Mouse (Mus musculus) right cerebral cortex, postnatal 36 days (tissue): ENCODE results near the gene Kcnh8.
A peak's percentile ranks its signal among the peaks of the same experiment; 100 is the strongest.

Source experiments
- DNase-seq, 2 experiments: peaks; one replicate each; pipeline ENCODE4 v3.0.0; 2022; ENCODE audit warnings: low spot score in 2 of 2, mixed read lengths in 1 of 2

Kcnh8 gene

DNA sequence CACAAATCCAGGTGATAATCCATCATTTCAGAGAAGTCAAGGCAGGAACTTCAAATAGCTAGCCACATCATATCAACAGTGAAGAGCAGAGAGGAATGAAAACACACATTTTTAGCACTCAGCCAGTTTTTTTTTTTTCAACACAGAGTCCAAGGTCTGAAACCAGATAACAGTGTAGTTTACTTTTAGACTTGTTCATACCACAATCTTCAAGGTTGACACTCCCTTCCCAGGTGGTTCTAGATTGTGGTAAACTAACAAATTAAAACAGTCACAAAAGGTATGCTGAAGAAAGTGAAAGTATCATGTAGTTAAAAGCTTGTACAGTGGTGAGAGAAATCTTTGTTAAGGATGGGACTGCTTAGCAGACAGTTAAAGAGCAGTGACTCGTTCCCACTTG is 216.5 kb downstream of the Kcnh8 start:
- no peak for DNase-seq

- DNase-seq: no peak
These were observed 227.2 kb downstream of the Kcnh8 start for GRCm38 (mm10) chr17:52829678-52830077.

DNA sequence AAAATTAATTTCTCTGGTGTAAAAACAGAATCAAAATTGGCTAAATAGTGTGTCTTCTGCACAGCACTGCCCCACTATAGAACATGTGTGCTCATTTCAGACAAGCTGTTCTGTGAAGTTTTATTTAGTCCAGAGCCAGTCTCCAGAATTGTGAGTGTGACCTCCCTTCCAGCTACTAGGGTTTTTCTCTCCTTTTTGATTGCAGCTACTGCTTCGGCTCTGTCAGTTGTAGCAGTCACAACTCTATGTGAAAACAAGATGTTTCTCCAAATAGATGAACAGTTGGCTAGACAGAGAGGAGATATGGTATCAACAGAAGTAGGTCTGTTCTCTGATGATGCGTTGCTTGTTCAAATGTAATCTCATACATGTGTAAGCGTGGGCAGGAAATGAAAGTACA is 270.7 kb downstream of the Kcnh8 start:
- DNase-seq: peak in 1 of 2 experiments; percentile 60

- DNase-seq: no peak
These were observed 276.5 kb downstream of the Kcnh8 start for GRCm38 (mm10) chr17:52878964-52879363.

GRCm38 (mm10) chr17:52880051-52880450 is 277.5 kb downstream of the Kcnh8 start:
- peak; percentile 29 to 66 for DNase-seq

- DNase-seq: no peak
These were observed 282.7 kb downstream of the Kcnh8 start for GRCm38 (mm10) chr17:52885210-52885609.

DNA sequence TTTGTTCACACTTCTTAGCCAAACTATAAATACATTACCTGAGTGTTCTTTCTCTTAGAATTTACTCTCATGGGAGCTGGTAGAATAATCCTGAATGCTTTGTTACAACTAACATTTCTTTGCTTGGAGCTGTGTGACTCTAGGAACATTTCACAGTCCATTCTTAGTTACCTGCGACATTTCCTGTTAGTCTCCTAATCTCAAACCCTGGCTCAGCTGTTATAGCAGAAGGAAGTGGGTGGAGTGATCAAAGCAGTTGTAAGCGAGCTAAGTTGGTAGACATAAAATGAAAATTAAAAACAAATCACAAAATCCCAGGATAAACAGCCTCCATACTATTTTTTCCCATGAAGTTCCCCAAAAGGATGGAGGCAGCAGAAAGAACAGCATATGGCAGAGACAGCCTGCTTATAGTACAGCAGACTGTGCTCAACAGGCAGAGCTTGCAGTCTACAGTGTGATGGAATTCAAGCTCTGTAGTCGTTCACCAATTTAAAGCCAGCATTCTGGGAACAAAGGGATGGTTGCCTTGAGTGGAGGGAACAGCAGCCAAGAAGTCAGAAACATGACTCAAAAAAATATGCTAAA is 318.1 kb downstream of the Kcnh8 start:
- DNase-seq: peak; percentile 5 to 31

- no peak for DNase-seq
These were observed 341.5 kb downstream of the Kcnh8 start for GRCm38 (mm10) chr17:52943966-52944365.

GRCm38 (mm10) chr17:52972735-52973134 is 370.2 kb downstream of the Kcnh8 start:
- no peak for DNase-seq

- no peak for DNase-seq
These were observed 378.4 kb downstream of the Kcnh8 start for GRCm38 (mm10) chr17:52980958-52981357.
